Mouse (Mus musculus) stomach, embryonic 14.5 days (tissue): ENCODE measurements around the gene Arhgdib. TPM values are rescaled to one million over a fixed set of nuclear protein-coding genes. Genes with fewer than 3 reads are reported as not detected.

ENCODE experiments used
- ATAC-seq: fragments of 200-750 bp; cut with Nextera tagmentation; 2 replicates; pipeline ENCODE4 v1.8.0; 2017; ENCODE audit warnings: low read depth, moderate TSS enrichment; ENCODE audit not compliant: insufficient number of reproducible peaks, insufficient read depth, low FRiP score
- H3K27ac ChIP-seq: fragments of 300-500 bp; sonication (generic); 2 replicates; pipeline ENCODE4 v1.5.1; 2014; ENCODE audit warnings: mild to moderate bottlenecking, low read length, moderate library complexity, mixed read lengths
- H3K27me3 ChIP-seq: fragments of 300-500 bp; sonication (generic); 2 replicates; pipeline ENCODE4 v1.6.1; 2014; ENCODE audit warnings: low read length, control low read depth, mixed read lengths; ENCODE audit not compliant: control insufficient read depth, insufficient read depth
- H3K36me3 ChIP-seq: fragments of 300-500 bp; sonication (generic); 2 replicates; pipeline ENCODE4 v1.6.1; 2014; ENCODE audit warnings: mild to moderate bottlenecking, control low read depth, low read length, moderate library complexity, mixed read lengths; ENCODE audit not compliant: control insufficient read depth, insufficient read depth
- H3K4me1 ChIP-seq: fragments of 300-500 bp; sonication (generic); 2 replicates; pipeline ENCODE4 v1.6.1; 2014; ENCODE audit warnings: low read length, control low read depth, mixed read lengths; ENCODE audit not compliant: control insufficient read depth, insufficient read depth
- H3K4me2 ChIP-seq: fragments of 300-500 bp; sonication (generic); replicated peaks from 2 replicates; pipeline ENCODE4 v1.6.1; 2014; ENCODE audit warnings: low read depth, low read length, control low read depth
- H3K4me3 ChIP-seq: fragments of 300-500 bp; sonication (generic); 2 replicates; pipeline ENCODE4 v1.5.1; 2014; ENCODE audit warnings: low read depth, low read length, control low read depth
- H3K9ac ChIP-seq: fragments of 300-500 bp; sonication (generic); replicated peaks from 2 replicates; pipeline ENCODE4 v1.6.1; 2014; ENCODE audit warnings: low read depth, mild to moderate bottlenecking, control low read depth, low read length, moderate library complexity, mixed read lengths
- H3K9me3 ChIP-seq: fragments of 300-500 bp; sonication (generic); 2 replicates; pipeline ENCODE4 v1.6.1; 2016; ENCODE audit warnings: low read depth, low read length, control low read depth; ENCODE audit not compliant: control insufficient read depth
- WGBS: fragments of 180-500 bp; shearing (Covaris S2); extraction: QIAGEN DNeasy Blood & Tissue Kit; methylation state at CpG from one replicate; pipeline ENCODE4 v1.1.7; 2014; 5-methylcytosine and 5-hydroxymethylcytosine counted together
- polyA plus RNA-seq: library from polyadenylated mRNA; unstranded; fragments of >200 nt; fragmentation: Nextera tagmentation; extraction: Ambion mirVana; gene quantifications from 2 replicates; pipeline ENCODE4 v1.2.1, GENCODE M21; 2014

The Arhgdib gene
- polyA plus RNA-seq, 1 experiment from 2014 or later = 58.0 TPM

GRCm38 (mm10) chr6:136957062-136957461, 15.4 kb upstream of the Arhgdib start:
- Histone ChIP-seq H3K36me3 (no peaks in the 10 kb centered on the region), H3K4me2 (no peak overlapping the region), H3K4me3 (no peak overlapping the region), H3K27me3 (no peaks in the 10 kb centered on the region), H3K27ac (no peak overlapping the region), H3K4me1 (no peaks in the 10 kb centered on the region), H3K9ac (no peak overlapping the region), H3K9me3 (no peaks in the 10 kb centered on the region)
- no peak for ATAC-seq
- WGBS = 66% methylated on average over 7 of the region's 7 CpGs

GRCm38 (mm10) chr6:136955240-136955639, 13.5 kb upstream of the Arhgdib start:
- H3K4me3 ChIP-seq = no peak overlapping the region
- 93% methylated on average over 3 of the region's 3 CpGs for WGBS
- H3K4me1 ChIP-seq = no peaks in the 10 kb centered on the region
- H3K27me3 ChIP-seq = no peaks in the 10 kb centered on the region
- no peak overlapping the region for H3K9ac ChIP-seq
- no peaks in the 10 kb centered on the region for H3K36me3 ChIP-seq
- no peak overlapping the region for H3K27ac ChIP-seq
- H3K4me2 ChIP-seq = no peak overlapping the region
- no peak for ATAC-seq
- no peaks in the 10 kb centered on the region for H3K9me3 ChIP-seq

GRCm38 (mm10) chr6:136954715-136955114, 13.0 kb upstream of the Arhgdib start:
- ATAC-seq = no peak
- no peaks in the 10 kb centered on the region for H3K36me3 ChIP-seq
- 77% methylated on average over 8 of the region's 8 CpGs for WGBS
- no peak overlapping the region for H3K27ac ChIP-seq
- no peak overlapping the region for H3K9ac ChIP-seq
- no peaks in the 10 kb centered on the region for H3K9me3 ChIP-seq
- no peaks in the 10 kb centered on the region for H3K4me1 ChIP-seq
- no peaks in the 10 kb centered on the region for H3K27me3 ChIP-seq
- H3K4me2 ChIP-seq = no peak overlapping the region
- H3K4me3 ChIP-seq = no peak overlapping the region

GRCm38 (mm10) chr6:136954192-136954591, 12.5 kb upstream of the Arhgdib start:
- WGBS = 80% methylated on average over 6 of the region's 6 CpGs
- Histone ChIP-seq H3K9me3 (no peaks in the 10 kb centered on the region), H3K4me3 (no peak overlapping the region), H3K27me3 (no peaks in the 10 kb centered on the region), H3K4me2 (no peak overlapping the region), H3K36me3 (no peaks in the 10 kb centered on the region), H3K4me1 (no peaks in the 10 kb centered on the region), H3K27ac (no peak overlapping the region), H3K9ac (no peak overlapping the region)
- no peak for ATAC-seq

- Histone ChIP-seq H3K27ac (no peak overlapping the region), H3K4me1 (no peaks in the 10 kb centered on the region), H3K9me3 (no peaks in the 10 kb centered on the region), H3K27me3 (no peaks in the 10 kb centered on the region), H3K9ac (no peak overlapping the region), H3K4me3 (no peak overlapping the region), H3K4me2 (no peak overlapping the region), H3K36me3 (no peaks in the 10 kb centered on the region)
- ATAC-seq = no peak
- WGBS = 89% methylated on average over 9 of the region's 9 CpGs
Observed at GRCm38 (mm10) chr6:136952930-136953329, 11.2 kb upstream of the Arhgdib start.

- no peak for ATAC-seq
- no peak overlapping the region for H3K27ac ChIP-seq
- H3K36me3 ChIP-seq = no peaks in the 10 kb centered on the region
- WGBS = 92% methylated on average over 2 of the region's 2 CpGs
- no peaks in the 10 kb centered on the region for H3K9me3 ChIP-seq
- H3K9ac ChIP-seq = no peak overlapping the region
- H3K4me2 ChIP-seq = no peak overlapping the region
- no peak overlapping the region for H3K4me3 ChIP-seq
- H3K27me3 ChIP-seq = no peaks in the 10 kb centered on the region
- H3K4me1 ChIP-seq = no peaks in the 10 kb centered on the region
Observed at GRCm38 (mm10) chr6:136950171-136950570, 8.5 kb upstream of the Arhgdib start.

- Histone ChIP-seq H3K9ac (no peak overlapping the region), H3K27me3 (no peaks in the 10 kb centered on the region), H3K4me3 (no peak overlapping the region), H3K4me1 (no peaks in the 10 kb centered on the region), H3K27ac (no peak overlapping the region), H3K36me3 (no peaks in the 10 kb centered on the region), H3K4me2 (no peak overlapping the region), H3K9me3 (no peaks in the 10 kb centered on the region)
- WGBS = 74% methylated on average over 4 of the region's 4 CpGs
- no peak for ATAC-seq
Observed at GRCm38 (mm10) chr6:136947716-136948115, 6.0 kb upstream of the Arhgdib start.

GRCm38 (mm10) chr6:136946943-136947342, 5.2 kb upstream of the Arhgdib start:
- no peaks in the 10 kb centered on the region for H3K9me3 ChIP-seq
- no peak overlapping the region for H3K9ac ChIP-seq
- H3K4me2 ChIP-seq = no peak overlapping the region
- no peaks in the 10 kb centered on the region for H3K27me3 ChIP-seq
- no peaks in the 10 kb centered on the region for H3K4me1 ChIP-seq
- no peak for ATAC-seq
- no peak overlapping the region for H3K4me3 ChIP-seq
- H3K36me3 ChIP-seq = no peaks in the 10 kb centered on the region
- WGBS = 45% methylated on average over 9 of the region's 9 CpGs
- H3K27ac ChIP-seq = no peak overlapping the region

- Histone ChIP-seq H3K27me3 (no peaks in the 10 kb centered on the region), H3K4me2 (no peak overlapping the region), H3K9me3 (no peaks in the 10 kb centered on the region), H3K4me3 (no peak overlapping the region), H3K27ac (no peak overlapping the region), H3K36me3 (no peaks in the 10 kb centered on the region), H3K9ac (no peak overlapping the region), H3K4me1 (peaks cover 7% of the 10 kb centered on the region)
- ATAC-seq = no peak
- WGBS = 70% methylated on average over 5 of the region's 5 CpGs
Observed at GRCm38 (mm10) chr6:136946241-136946640, 4.5 kb upstream of the Arhgdib start.
